Mouse (Mus musculus): ENCODE measurements around the gene Magoh. TPM values are rescaled to one million over a fixed set of nuclear protein-coding genes. Genes with fewer than 3 reads are reported as not detected.
A peak's percentile ranks its signal among the peaks of the same experiment; 100 is the strongest.

The Magoh gene
- polyA plus RNA-seq, 1 experiment = 54.9 TPM

DNA sequence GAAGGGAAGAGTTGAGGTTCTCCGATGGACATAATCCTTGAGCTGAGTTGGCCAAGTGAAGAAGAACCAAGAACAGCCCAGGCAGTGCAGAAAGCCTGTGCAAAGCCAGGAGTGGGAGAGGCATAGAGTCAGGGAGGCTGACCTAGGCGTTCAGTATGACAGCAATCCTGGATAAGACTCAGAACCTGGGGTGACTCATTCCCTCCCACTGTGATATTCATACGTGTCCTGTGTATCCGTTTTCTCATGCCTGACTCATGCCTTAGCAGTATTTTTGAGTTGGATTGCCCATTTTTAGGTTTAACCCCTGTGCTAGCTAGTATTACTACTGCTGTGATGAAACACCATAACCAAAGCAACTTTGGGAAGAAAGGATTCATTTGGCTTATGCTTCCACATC, 14.7 kb upstream of the Magoh start:
- Histone ChIP-seq H3K27ac (ENCODE audit: control insufficient read depth, insufficient read depth, low read length) (no peak overlapping the region), H3K4me1 (replicated peaks; ENCODE audit: control insufficient read depth, insufficient read depth, low read length) (no peaks in the 10 kb centered on the region), H3K27me3 (ENCODE audit: control insufficient read depth, insufficient read depth, low read length) (no peaks in the 10 kb centered on the region), H3K36me3 (ENCODE audit: control insufficient read depth, insufficient read depth, low read length) (peaks cover 3% of the 10 kb centered on the region; the same call in 1 of the 2 replicates), H3K4me3 (ENCODE audit: control insufficient read depth, insufficient read depth, low read length) (no peak overlapping the region)
- no peak for DNase-seq
- TF ChIP-seq POLR2A (IDR thresholded peaks at IDR 0.05; ENCODE audit: control insufficient read depth, extremely low read depth, insufficient read depth, low read length, poor library complexity) (no peak), CTCF (IDR thresholded peaks at IDR 0.05; ENCODE audit: borderline replicate concordance, control insufficient read depth, extremely low read depth, insufficient read depth, low read length, poor library complexity) (no peak)
- 96% methylated on average over 4 of the region's 4 CpGs for WGBS

GRCm38 (mm10) chr4:107881631-107882030, 2.1 kb downstream of the Magoh start:
- Histone ChIP-seq H3K27me3 (ENCODE audit: control insufficient read depth, insufficient read depth, low read length) (no peaks in the 10 kb centered on the region), H3K36me3 (ENCODE audit: control insufficient read depth, insufficient read depth, low read length) (peaks cover 44% of the 10 kb centered on the region), H3K4me3 (ENCODE audit: control insufficient read depth, insufficient read depth, low read length) (no peak overlapping the region), H3K4me1 (replicated peaks; ENCODE audit: control insufficient read depth, insufficient read depth, low read length) (no peaks in the 10 kb centered on the region), H3K27ac (ENCODE audit: control insufficient read depth, insufficient read depth, low read length) (no peak overlapping the region)
- TF ChIP-seq CTCF (IDR thresholded peaks at IDR 0.05; ENCODE audit: borderline replicate concordance, control insufficient read depth, extremely low read depth, insufficient read depth, low read length, poor library complexity) (no peak), POLR2A (IDR thresholded peaks at IDR 0.05; ENCODE audit: control insufficient read depth, extremely low read depth, insufficient read depth, low read length, poor library complexity) (no peak)
- no peak for DNase-seq
- 98% methylated on average over 1 of the region's 1 CpGs for WGBS

DNA sequence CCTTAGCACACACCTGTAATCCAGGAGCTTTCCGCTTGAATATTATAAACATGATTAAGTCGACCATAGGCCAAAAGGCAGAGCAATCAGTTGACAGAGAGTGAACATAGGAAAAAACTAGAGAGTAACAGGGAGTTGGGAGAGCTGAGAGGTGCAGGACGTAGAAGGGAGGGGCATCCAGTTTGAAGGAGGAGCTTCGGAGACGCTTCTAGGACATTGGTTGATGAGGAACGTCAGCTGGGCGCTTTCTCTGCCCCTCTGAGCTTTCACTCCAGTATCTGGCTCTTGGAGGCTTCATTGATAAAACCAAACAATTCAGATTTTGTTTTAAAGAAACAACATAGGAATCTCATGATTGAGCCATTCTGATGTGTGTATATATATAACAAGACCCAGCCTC, 6.8 kb downstream of the Magoh start:
- Histone ChIP-seq H3K27me3 (ENCODE audit: control insufficient read depth, insufficient read depth, low read length) (no peaks in the 10 kb centered on the region), H3K4me3 (ENCODE audit: control insufficient read depth, insufficient read depth, low read length) (no peak overlapping the region), H3K4me1 (replicated peaks; ENCODE audit: control insufficient read depth, insufficient read depth, low read length) (peaks cover 7% of the 10 kb centered on the region; the same call in 1 of the 2 replicates), H3K27ac (ENCODE audit: control insufficient read depth, insufficient read depth, low read length) (no peak overlapping the region), H3K36me3 (ENCODE audit: control insufficient read depth, insufficient read depth, low read length) (peaks cover 44% of the 10 kb centered on the region)
- no peak for DNase-seq
- 95% methylated on average over 7 of the region's 7 CpGs for WGBS
- TF ChIP-seq POLR2A (IDR thresholded peaks at IDR 0.05; ENCODE audit: control insufficient read depth, extremely low read depth, insufficient read depth, low read length, poor library complexity) (no peak), CTCF (IDR thresholded peaks at IDR 0.05; ENCODE audit: borderline replicate concordance, control insufficient read depth, extremely low read depth, insufficient read depth, low read length, poor library complexity) (no peak)

- H3K36me3 ChIP-seq (ENCODE audit: control insufficient read depth, insufficient read depth, low read length) = peaks cover 21% of the 10 kb centered on the region
- peak; percentile 15 for DNase-seq
- 1% methylated on average over 12 of the region's 12 CpGs for WGBS
Measured at GRCm38 (mm10) chr4:107889385-107889730, 9.8 kb downstream of the Magoh start.

GRCm38 (mm10) chr4:107889731-107890432, 10.3 kb downstream of the Magoh start, which contains the start of gene 0610037L13Rik:
Gene 0610037L13Rik (plus strand): TSS chr4:107889813.
- TF ChIP-seq CTCF (IDR thresholded peaks at IDR 0.05; ENCODE audit: borderline replicate concordance, control insufficient read depth, extremely low read depth, insufficient read depth, low read length, poor library complexity) (0 out of 2 replicates have a peak, but pooled peaks have one; percentile 25), POLR2A (IDR thresholded peaks at IDR 0.05; ENCODE audit: control insufficient read depth, extremely low read depth, insufficient read depth, low read length, poor library complexity) (peak; percentile 66; the same call in 1 of the 2 replicates)
- no peaks in the 10 kb centered on the region for H3K27me3 ChIP-seq (ENCODE audit: control insufficient read depth, insufficient read depth, low read length)
- H3K36me3 ChIP-seq (ENCODE audit: control insufficient read depth, insufficient read depth, low read length) = peaks cover 16% of the 10 kb centered on the region
- H3K27ac ChIP-seq (ENCODE audit: control insufficient read depth, insufficient read depth, low read length) = no peak within 1 kb of the TSS; the same call in 1 of the 2 replicates
- H3K4me1 ChIP-seq (replicated peaks; ENCODE audit: control insufficient read depth, insufficient read depth, low read length) = peaks cover 7% of the 10 kb centered on the region; the same call in 1 of the 2 replicates
- peak; percentile 92 for DNase-seq
- under 1% methylated on average over 48 of the region's 48 CpGs for WGBS
- H3K4me3 ChIP-seq (ENCODE audit: control insufficient read depth, insufficient read depth, low read length) = peak within 1 kb of the TSS; percentile 60

More at GRCm38 (mm10) chr4:107889385-107889730, 9.8 kb downstream of the Magoh start:
- H3K27ac ChIP-seq (ENCODE audit: control insufficient read depth, insufficient read depth, low read length) = no peak overlapping the region; the same call in 1 of the 2 replicates
- peaks cover 7% of the 10 kb centered on the region; the same call in 1 of the 2 replicates for H3K4me1 ChIP-seq (replicated peaks; ENCODE audit: control insufficient read depth, insufficient read depth, low read length)
- H3K4me3 ChIP-seq (ENCODE audit: control insufficient read depth, insufficient read depth, low read length) = peak overlapping the region; percentile 60
- no peaks in the 10 kb centered on the region for H3K27me3 ChIP-seq (ENCODE audit: control insufficient read depth, insufficient read depth, low read length)
- no peak for TF ChIP-seq CTCF (IDR thresholded peaks at IDR 0.05; ENCODE audit: borderline replicate concordance, control insufficient read depth, extremely low read depth, insufficient read depth, low read length, poor library complexity)
- TF ChIP-seq POLR2A (IDR thresholded peaks at IDR 0.05; ENCODE audit: control insufficient read depth, extremely low read depth, insufficient read depth, low read length, poor library complexity) = no peak

DNA sequence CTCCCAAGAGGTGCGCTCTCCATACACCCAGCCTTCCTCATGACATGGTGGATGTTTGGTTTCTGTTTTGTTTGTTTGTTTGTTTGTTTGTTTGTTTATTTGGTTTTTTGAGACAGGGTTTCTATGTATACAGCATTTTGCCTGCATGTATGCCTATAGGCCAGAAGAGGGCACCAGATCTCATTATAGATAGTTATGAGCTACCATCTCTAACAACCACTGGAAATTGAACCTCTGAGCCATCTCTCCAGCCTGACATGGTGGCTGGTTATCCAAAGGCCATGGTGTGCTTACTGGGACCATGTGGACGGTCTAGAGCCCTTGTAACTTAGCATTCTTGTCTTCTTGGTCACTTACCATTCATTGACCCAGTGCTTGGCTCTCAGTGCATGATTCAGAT, 13.1 kb downstream of the Magoh start:
- Histone ChIP-seq H3K4me1 (replicated peaks; ENCODE audit: control insufficient read depth, insufficient read depth, low read length) (peaks cover 7% of the 10 kb centered on the region; the same call in 1 of the 2 replicates), H3K36me3 (ENCODE audit: control insufficient read depth, insufficient read depth, low read length) (no peaks in the 10 kb centered on the region), H3K27ac (ENCODE audit: control insufficient read depth, insufficient read depth, low read length) (no peak overlapping the region), H3K4me3 (ENCODE audit: control insufficient read depth, insufficient read depth, low read length) (no peak overlapping the region), H3K27me3 (ENCODE audit: control insufficient read depth, insufficient read depth, low read length) (no peaks in the 10 kb centered on the region)
- TF ChIP-seq POLR2A (IDR thresholded peaks at IDR 0.05; ENCODE audit: control insufficient read depth, extremely low read depth, insufficient read depth, low read length, poor library complexity) (no peak), CTCF (IDR thresholded peaks at IDR 0.05; ENCODE audit: borderline replicate concordance, control insufficient read depth, extremely low read depth, insufficient read depth, low read length, poor library complexity) (no peak)
- WGBS = 92% methylated on average over 2 of the region's 2 CpGs
- no peak for DNase-seq
